In genomic region chr15:78624961-78625360, GRCm38 (mm10) we compare ENCODE assay signal across 9 mouse cellular contexts. TPM values are rescaled to one million over a fixed set of nuclear protein-coding genes. Genes with fewer than 3 reads are reported as not detected.
DNase-seq lines count a peak whose midpoint lies in the region; ATAC-seq and TF ChIP-seq lines count a peak whose summit lies in the region.
"Had no signal": no experiment of that assay in that cellular context is flagged by ENCODE, and none has a peak within 500 bp of the region (broad histone marks: within the 10 kb centered on the region; RNA-seq: fewer than 3 reads in every experiment).

No protein-coding gene starts in this region.

- peaks cover 12% of the 10 kb centered on the region for H3K4me1 ChIP-seq in hindbrain, embryonic 12.5 days
- 0 out of 2 replicates have a peak, but pooled peaks cover 3% of the 10 kb centered on the region for H3K4me1 ChIP-seq in hindbrain, embryonic 14.5 days (replicated peaks; ENCODE audit: control insufficient read depth, insufficient read depth, low read length)
- peaks cover 2% of the 10 kb centered on the region; the same call in 1 of the 2 replicates for H3K4me1 ChIP-seq in lung, adult 2 months (ENCODE audit: control insufficient read depth, insufficient read depth, low read length)
- H3K4me1 ChIP-seq in forebrain, embryonic 16.5 days (replicated peaks; ENCODE audit: control insufficient read depth, insufficient read depth, low read length) = peaks cover 12% of the 10 kb centered on the region
- no peaks in the 10 kb centered on the region; the same call in 1 of the 2 replicates for H3K4me1 ChIP-seq in neural tube, embryonic 14.5 days (ENCODE audit: control insufficient read depth, insufficient read depth, low read length)

- no peak for TF ChIP-seq POLR2A in lung, adult 2 months (IDR thresholded peaks at IDR 0.05; ENCODE audit: borderline replicate concordance, extremely low read depth, low read depth, low read length)

- 0 out of 2 replicates have a peak overlapping the region, but pooled peaks have one; percentile 0 for H3K27ac ChIP-seq in hindbrain, embryonic 12.5 days
- no peak overlapping the region for H3K27ac ChIP-seq in hindbrain, embryonic 14.5 days
- H3K27ac ChIP-seq in forebrain, embryonic 16.5 days (ENCODE audit: low read length) = peak overlapping the region; percentile 31
- peak overlapping the region; percentile 55; the same call in 1 of the 2 replicates for H3K27ac ChIP-seq in neural tube, embryonic 14.5 days (ENCODE audit: low read depth, low read length)

- no peak for DNase-seq in hindbrain, embryonic 14.5 days (ENCODE audit: low spot score)
- DNase-seq in lung, postnatal 14 days = peak; percentile 27
- no peak for DNase-seq in lung, adult 2 months
- DNase-seq in testis, postnatal 14 days (ENCODE audit: low spot score) = no peak
- DNase-seq: liver, postnatal 0 days; thymus, postnatal 25 days had no signal

- 75% methylated on average over 3 of the region's 3 CpGs for WGBS in hindbrain, embryonic 12.5 days
- WGBS in hindbrain, embryonic 14.5 days = 61% methylated on average over 3 of the region's 3 CpGs
- 33% methylated on average over 3 of the region's 3 CpGs for WGBS in lung, adult 2 months
- 43% methylated on average over 3 of the region's 3 CpGs for WGBS in forebrain, embryonic 16.5 days
- WGBS in neural tube, embryonic 14.5 days = 66% methylated on average over 3 of the region's 3 CpGs

- no peak overlapping the region for H3K4me2 ChIP-seq in hindbrain, embryonic 12.5 days (replicated peaks)
- no peak overlapping the region for H3K4me2 ChIP-seq in hindbrain, embryonic 14.5 days (replicated peaks)
- H3K4me2 ChIP-seq in forebrain, embryonic 16.5 days (ENCODE audit: low read length) = no peak overlapping the region
- H3K4me2 ChIP-seq in neural tube, embryonic 14.5 days (ENCODE audit: low read depth, low read length) = no peak overlapping the region

- ATAC-seq in hindbrain, embryonic 12.5 days (ENCODE audit: low FRiP score) = no peak; the same call in 1 of the 2 replicates
- ATAC-seq in hindbrain, embryonic 14.5 days (ENCODE audit: low FRiP score) = no peak
- no peak; the same call in 1 of the 2 replicates for ATAC-seq in forebrain, embryonic 16.5 days
- no peak for ATAC-seq in neural tube, embryonic 14.5 days (ENCODE audit: low read depth)
- ATAC-seq: liver, postnatal 0 days had no signal

- H3K9ac ChIP-seq in hindbrain, embryonic 12.5 days = no peak overlapping the region
- no peak overlapping the region for H3K9ac ChIP-seq in hindbrain, embryonic 14.5 days
- no peak overlapping the region for H3K9ac ChIP-seq in forebrain, embryonic 16.5 days (replicated peaks; ENCODE audit: low read depth, low read length)
- H3K9ac ChIP-seq in neural tube, embryonic 14.5 days (replicated peaks; ENCODE audit: low read depth, low read length) = no peak overlapping the region
- H3K9ac ChIP-seq: liver, postnatal 0 days had no signal

- H3K27me3 ChIP-seq in hindbrain, embryonic 12.5 days = peaks cover 8% of the 10 kb centered on the region; the same call in 1 of the 2 replicates
- H3K27me3 ChIP-seq in hindbrain, embryonic 14.5 days (ENCODE audit: control insufficient read depth, insufficient read depth, low read length) = no peaks in the 10 kb centered on the region
- H3K27me3 ChIP-seq in forebrain, embryonic 16.5 days (replicated peaks; ENCODE audit: control insufficient read depth, insufficient read depth, low read length) = no peaks in the 10 kb centered on the region
- H3K27me3 ChIP-seq in neural tube, embryonic 14.5 days (ENCODE audit: control insufficient read depth, insufficient read depth, low read length) = no peaks in the 10 kb centered on the region; the same call in 1 of the 2 replicates

- H3K4me3 ChIP-seq in hindbrain, embryonic 12.5 days = no peak overlapping the region
- no peak overlapping the region for H3K4me3 ChIP-seq in hindbrain, embryonic 14.5 days (replicated peaks; ENCODE audit: low read length)
- no peak overlapping the region for H3K4me3 ChIP-seq in lung, adult 2 months (replicated peaks; ENCODE audit: extremely low read depth, low read depth, low read length)
- H3K4me3 ChIP-seq in forebrain, embryonic 16.5 days (replicated peaks; ENCODE audit: low read length) = no peak overlapping the region
- no peak overlapping the region for H3K4me3 ChIP-seq in neural tube, embryonic 14.5 days (ENCODE audit: low read depth, low read length)

- no peaks in the 10 kb centered on the region for H3K9me3 ChIP-seq in hindbrain, embryonic 12.5 days (replicated peaks)
- H3K9me3 ChIP-seq in hindbrain, embryonic 14.5 days (ENCODE audit: control insufficient read depth, low read length) = no peaks in the 10 kb centered on the region
- H3K9me3 ChIP-seq in forebrain, embryonic 16.5 days (ENCODE audit: control insufficient read depth, low read length) = no peaks in the 10 kb centered on the region
- H3K9me3 ChIP-seq in neural tube, embryonic 14.5 days (ENCODE audit: control insufficient read depth, low read length) = no peaks in the 10 kb centered on the region

- H3K36me3 ChIP-seq in hindbrain, embryonic 12.5 days = no peaks in the 10 kb centered on the region
- no peaks in the 10 kb centered on the region for H3K36me3 ChIP-seq in hindbrain, embryonic 14.5 days (replicated peaks; ENCODE audit: control insufficient read depth, insufficient read depth)
- H3K36me3 ChIP-seq in forebrain, embryonic 16.5 days (ENCODE audit: control insufficient read depth, insufficient read depth) = no peaks in the 10 kb centered on the region
- no peaks in the 10 kb centered on the region for H3K36me3 ChIP-seq in neural tube, embryonic 14.5 days (ENCODE audit: control insufficient read depth, insufficient read depth, low read length)

- TF ChIP-seq CTCF in lung, adult 2 months (IDR thresholded peaks at IDR 0.05; ENCODE audit: insufficient read depth, low read length) = no peak

RNA-seq across cellular contexts. Expression of gene Cyth4, which starts 28.1 kb away (rescaled TPM):
- 6.3 and 7.8 TPM in 2 replicates for polyA plus RNA-seq in hindbrain, embryonic 12.5 days (2016; fragmentation: Nextera tagmentation; extraction: Ambion mirVana)
- polyA plus RNA-seq in hindbrain, embryonic 14.5 days (2014; fragmentation: Nextera tagmentation; extraction: Ambion mirVana) = 2.5 and 3.8 TPM in 2 replicates
- 42.8 and 45.5 TPM in 2 replicates for polyA plus RNA-seq in lung, adult 2 months (2012; rRNA removed)
- polyA plus RNA-seq in forebrain, embryonic 16.5 days (2015; fragmentation: Nextera tagmentation; extraction: Ambion mirVana) = 4.5 and 5.5 TPM in 2 replicates
- 2.0 and 3.7 TPM in 2 replicates for polyA plus RNA-seq in neural tube, embryonic 14.5 days (2014; fragmentation: Nextera tagmentation; extraction: Ambion mirVana)

RNA-seq across cellular contexts. Expression of gene Rac2, which starts 52.4 kb away (rescaled TPM):
- 4.9 and 5.7 TPM in 2 replicates for polyA plus RNA-seq in hindbrain, embryonic 12.5 days (2016; fragmentation: Nextera tagmentation; extraction: Ambion mirVana)
- 6.3 and 8.1 TPM in 2 replicates for polyA plus RNA-seq in hindbrain, embryonic 14.5 days (2014; fragmentation: Nextera tagmentation; extraction: Ambion mirVana)
- polyA plus RNA-seq in lung, adult 2 months (2012; rRNA removed) = 145 and 187 TPM in 2 replicates
- polyA plus RNA-seq in forebrain, embryonic 16.5 days (2015; fragmentation: Nextera tagmentation; extraction: Ambion mirVana) = 3.6 and 5.1 TPM in 2 replicates
- 6.9 and 9.0 TPM in 2 replicates for polyA plus RNA-seq in neural tube, embryonic 14.5 days (2014; fragmentation: Nextera tagmentation; extraction: Ambion mirVana)

Comparison
In these comparisons a context has a peak if more than half of its experiments do, and no peak if none do; other contexts are left out.
1. RNA of gene Rac2, which starts 52.4 kb away (polyA plus RNA-seq): 145 to 187 TPM in lung, adult 2 months; 6.3 to 8.1 TPM in hindbrain, embryonic 14.5 days, 6.9 to 9.0 TPM in neural tube, embryonic 14.5 days, 4.9 to 5.7 TPM in hindbrain, embryonic 12.5 days and 3.6 to 5.1 TPM in forebrain, embryonic 16.5 days; every median in the first group is over 10 times any median in the second.